Mouse (Mus musculus): ENCODE measurements around the gene Prkcq. TPM values are rescaled to one million over a fixed set of nuclear protein-coding genes. Genes with fewer than 3 reads are reported as not detected.

Gene Prkcq
- polyA plus RNA-seq, 1 experiment from 2014 or later: 1.1 TPM

DNA sequence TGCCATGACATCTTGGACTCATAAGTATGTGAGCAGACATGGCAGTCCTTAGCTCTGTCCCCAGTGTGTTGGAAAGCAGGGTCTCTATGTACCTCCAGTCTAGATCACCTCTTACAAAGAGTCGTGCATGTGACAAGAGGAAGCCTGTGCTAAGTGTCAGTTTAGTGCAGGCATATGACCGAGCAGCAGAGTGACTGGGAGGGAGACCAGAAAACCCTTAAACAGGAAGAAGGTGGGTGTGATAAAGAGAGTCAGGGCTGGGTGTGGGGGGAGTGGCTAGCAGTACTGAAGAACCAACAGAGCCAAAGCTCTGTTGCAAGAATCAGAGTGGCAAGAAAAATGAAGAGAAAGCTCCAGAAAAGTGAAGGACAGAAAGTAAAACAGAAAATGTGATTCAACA is 15.3 kb downstream of the Prkcq start:
- H3K9me3 ChIP-seq (replicated peaks): no peaks in the 10 kb centered on the region
- no peaks in the 10 kb centered on the region for H3K36me3 ChIP-seq
- no peak overlapping the region for H3K4me3 ChIP-seq
- H3K27me3 ChIP-seq (replicated peaks): no peaks in the 10 kb centered on the region
- no peak overlapping the region for H3K27ac ChIP-seq (ENCODE audit: poor library complexity, severe bottlenecking)
- ATAC-seq (ENCODE audit: insufficient number of reproducible peaks, low FRiP score): no peak
- no peak overlapping the region for H3K9ac ChIP-seq
- H3K4me2 ChIP-seq: no peak overlapping the region
- no peaks in the 10 kb centered on the region for H3K4me1 ChIP-seq (replicated peaks)
- WGBS: 28% methylated on average over 2 of the region's 2 CpGs

GRCm38 (mm10) chr2:11188279-11188678 is 16.4 kb downstream of the Prkcq start:
- WGBS: 74% methylated on average over 1 of the region's 1 CpGs
- no peak overlapping the region for H3K27ac ChIP-seq (ENCODE audit: poor library complexity, severe bottlenecking)
- ATAC-seq (ENCODE audit: insufficient number of reproducible peaks, low FRiP score): no peak

GRCm38 (mm10) chr2:11189150-11189767 is 17.4 kb downstream of the Prkcq start:
- 81% methylated on average over 4 of the region's 4 CpGs for WGBS
- no peak overlapping the region for H3K9ac ChIP-seq
- no peaks in the 10 kb centered on the region for H3K9me3 ChIP-seq (replicated peaks)
- no peaks in the 10 kb centered on the region for H3K36me3 ChIP-seq
- H3K4me1 ChIP-seq (replicated peaks): no peaks in the 10 kb centered on the region
- H3K27ac ChIP-seq (ENCODE audit: poor library complexity, severe bottlenecking): no peak overlapping the region
- H3K4me2 ChIP-seq: no peak overlapping the region
- no peak overlapping the region for H3K4me3 ChIP-seq
- no peak for ATAC-seq (ENCODE audit: insufficient number of reproducible peaks, low FRiP score)
- H3K27me3 ChIP-seq (replicated peaks): no peaks in the 10 kb centered on the region

More at GRCm38 (mm10) chr2:11188279-11188678, 16.4 kb downstream of the Prkcq start:
- H3K27me3 ChIP-seq (replicated peaks): no peaks in the 10 kb centered on the region
- H3K4me3 ChIP-seq: no peak overlapping the region
- no peaks in the 10 kb centered on the region for H3K36me3 ChIP-seq
- no peaks in the 10 kb centered on the region for H3K4me1 ChIP-seq (replicated peaks)
- no peak overlapping the region for H3K4me2 ChIP-seq
- H3K9me3 ChIP-seq (replicated peaks): no peaks in the 10 kb centered on the region
- no peak overlapping the region for H3K9ac ChIP-seq

GRCm38 (mm10) chr2:11192281-11193098 is 20.6 kb downstream of the Prkcq start:
- Histone ChIP-seq H3K4me2 (no peak overlapping the region), H3K27ac (ENCODE audit: poor library complexity, severe bottlenecking) (no peak overlapping the region), H3K4me1 (replicated peaks) (no peaks in the 10 kb centered on the region), H3K9ac (no peak overlapping the region), H3K27me3 (replicated peaks) (no peaks in the 10 kb centered on the region), H3K36me3 (no peaks in the 10 kb centered on the region), H3K9me3 (replicated peaks) (no peaks in the 10 kb centered on the region), H3K4me3 (no peak overlapping the region)
- 66% methylated on average over 12 of the region's 12 CpGs for WGBS
- no peak for ATAC-seq (ENCODE audit: insufficient number of reproducible peaks, low FRiP score)

- no peak overlapping the region for H3K27ac ChIP-seq (ENCODE audit: poor library complexity, severe bottlenecking)
- no peaks in the 10 kb centered on the region for H3K9me3 ChIP-seq (replicated peaks)
- H3K27me3 ChIP-seq (replicated peaks): no peaks in the 10 kb centered on the region
- 65% methylated on average over 6 of the region's 6 CpGs for WGBS
- no peaks in the 10 kb centered on the region for H3K36me3 ChIP-seq
- no peak overlapping the region for H3K4me3 ChIP-seq
- H3K4me2 ChIP-seq: no peak overlapping the region
- no peaks in the 10 kb centered on the region for H3K4me1 ChIP-seq (replicated peaks)
- no peak for ATAC-seq (ENCODE audit: insufficient number of reproducible peaks, low FRiP score)
- no peak overlapping the region for H3K9ac ChIP-seq
Measured at GRCm38 (mm10) chr2:11193099-11193618, 21.3 kb downstream of the Prkcq start.

DNA sequence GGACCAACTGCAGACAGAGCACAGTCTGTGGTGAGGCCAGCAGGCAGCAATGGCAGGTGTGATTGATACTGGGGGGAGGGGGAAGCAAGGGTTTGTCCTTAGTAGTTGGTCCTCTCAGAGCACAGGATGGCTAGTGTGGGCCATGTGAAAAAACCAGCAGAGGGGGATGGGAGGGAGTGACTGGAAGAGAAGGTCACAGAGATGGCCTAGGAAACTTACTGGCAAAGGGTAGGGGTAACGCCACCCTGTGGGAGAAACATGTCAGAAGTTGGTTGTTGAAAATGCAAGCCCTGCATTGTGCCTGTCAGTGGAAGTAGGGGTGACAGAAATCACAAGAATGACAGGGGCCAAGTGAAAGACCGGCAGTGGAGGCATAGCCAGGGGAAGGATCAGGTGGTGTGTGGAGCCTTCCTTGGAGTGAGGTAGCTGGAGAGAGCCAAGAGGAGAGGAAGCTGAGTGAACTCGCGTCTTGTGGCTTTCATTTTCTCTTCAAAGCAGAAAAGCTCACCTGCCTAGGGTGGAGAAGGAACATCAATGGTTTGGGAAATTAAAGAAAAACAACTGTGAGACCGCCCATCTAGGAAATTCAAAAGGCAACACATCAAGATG is 22.9 kb downstream of the Prkcq start:
- H3K4me3 ChIP-seq: no peak overlapping the region
- no peak overlapping the region for H3K9ac ChIP-seq
- H3K9me3 ChIP-seq (replicated peaks): no peaks in the 10 kb centered on the region
- ATAC-seq (ENCODE audit: insufficient number of reproducible peaks, low FRiP score): no peak
- H3K4me1 ChIP-seq (replicated peaks): no peaks in the 10 kb centered on the region
- H3K36me3 ChIP-seq: no peaks in the 10 kb centered on the region
- H3K4me2 ChIP-seq: no peak overlapping the region
- H3K27me3 ChIP-seq (replicated peaks): no peaks in the 10 kb centered on the region
- H3K27ac ChIP-seq (ENCODE audit: poor library complexity, severe bottlenecking): no peak overlapping the region
- WGBS: 67% methylated on average over 5 of the region's 5 CpGs

GRCm38 (mm10) chr2:11196071-11196470 is 24.2 kb downstream of the Prkcq start:
- Histone ChIP-seq H3K27ac (ENCODE audit: poor library complexity, severe bottlenecking) (no peak overlapping the region), H3K4me1 (replicated peaks) (no peaks in the 10 kb centered on the region), H3K4me3 (no peak overlapping the region), H3K36me3 (no peaks in the 10 kb centered on the region), H3K4me2 (no peak overlapping the region), H3K27me3 (replicated peaks) (no peaks in the 10 kb centered on the region), H3K9me3 (replicated peaks) (no peaks in the 10 kb centered on the region), H3K9ac (no peak overlapping the region)
- no peak for ATAC-seq (ENCODE audit: insufficient number of reproducible peaks, low FRiP score)
- WGBS: 68% methylated on average over 2 of the region's 2 CpGs

DNA sequence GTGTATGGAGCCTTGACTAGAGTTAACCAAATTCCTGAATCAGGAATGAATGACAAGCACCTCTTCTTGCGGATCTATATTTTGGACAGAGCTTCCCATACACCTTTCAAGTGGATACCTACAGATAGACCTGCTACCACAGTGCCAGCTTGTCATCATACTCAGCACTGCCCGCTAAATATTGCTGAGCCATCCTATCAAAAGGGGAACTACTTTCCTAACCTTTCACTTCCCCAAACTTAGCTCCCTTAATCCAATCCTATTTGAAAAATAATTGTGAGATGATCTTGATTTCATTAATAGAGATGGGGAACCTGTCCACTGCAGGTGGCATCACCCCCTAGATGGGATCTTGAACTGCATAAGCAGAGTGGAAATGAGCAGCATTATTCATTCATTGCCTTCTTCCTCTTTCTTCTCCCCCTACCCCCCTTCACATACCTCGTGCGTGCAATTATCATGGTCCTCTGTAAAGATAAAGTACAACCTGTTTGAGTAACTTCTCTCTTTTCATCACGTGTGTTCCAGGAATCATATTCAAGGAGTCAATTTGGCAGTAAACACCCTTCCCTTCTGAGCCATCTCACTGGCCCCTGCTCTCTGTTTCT is 25.1 kb downstream of the Prkcq start:
- 71% methylated on average over 5 of the region's 5 CpGs for WGBS
- H3K9me3 ChIP-seq (replicated peaks): no peaks in the 10 kb centered on the region
- no peaks in the 10 kb centered on the region for H3K4me1 ChIP-seq (replicated peaks)
- H3K27ac ChIP-seq (ENCODE audit: poor library complexity, severe bottlenecking): no peak overlapping the region
- no peak overlapping the region for H3K4me2 ChIP-seq
- H3K36me3 ChIP-seq: no peaks in the 10 kb centered on the region
- no peak for ATAC-seq (ENCODE audit: insufficient number of reproducible peaks, low FRiP score)
- no peaks in the 10 kb centered on the region for H3K27me3 ChIP-seq (replicated peaks)
- H3K9ac ChIP-seq: no peak overlapping the region
- H3K4me3 ChIP-seq: no peak overlapping the region

- 57% methylated on average over 5 of the region's 5 CpGs for WGBS
- no peak for ATAC-seq (ENCODE audit: insufficient number of reproducible peaks, low FRiP score)
- Histone ChIP-seq H3K4me2 (no peak overlapping the region), H3K27me3 (replicated peaks) (no peaks in the 10 kb centered on the region), H3K4me3 (no peak overlapping the region), H3K4me1 (replicated peaks) (no peaks in the 10 kb centered on the region), H3K27ac (ENCODE audit: poor library complexity, severe bottlenecking) (no peak overlapping the region), H3K9me3 (replicated peaks) (peaks cover 4% of the 10 kb centered on the region; the same call in 1 of the 2 replicates), H3K9ac (no peak overlapping the region), H3K36me3 (no peaks in the 10 kb centered on the region)
Measured at GRCm38 (mm10) chr2:11199624-11200023, 27.7 kb downstream of the Prkcq start.

DNA sequence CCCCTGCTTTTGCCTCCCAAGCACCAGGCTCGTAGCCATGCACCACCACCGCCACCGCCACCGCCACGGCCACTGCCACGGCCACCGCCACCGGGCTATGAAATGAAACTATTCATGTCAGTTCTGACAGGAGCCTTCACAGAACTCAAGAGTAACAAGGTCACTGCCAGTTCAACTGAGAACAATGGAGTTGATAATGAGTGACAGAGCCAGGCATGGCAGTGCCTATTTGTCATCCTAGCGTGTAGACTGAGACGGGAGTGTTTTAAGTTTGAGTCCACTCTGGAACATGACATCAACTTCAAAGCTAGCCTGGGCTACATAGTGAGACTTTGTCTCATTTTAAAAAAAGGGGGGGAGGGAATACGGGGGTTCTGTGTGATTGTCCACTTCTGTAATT is 30.9 kb downstream of the Prkcq start:
- ATAC-seq (ENCODE audit: insufficient number of reproducible peaks, low FRiP score): no peak
- Histone ChIP-seq H3K27ac (ENCODE audit: poor library complexity, severe bottlenecking) (no peak overlapping the region), H3K4me1 (replicated peaks) (no peaks in the 10 kb centered on the region), H3K27me3 (replicated peaks) (no peaks in the 10 kb centered on the region), H3K4me2 (no peak overlapping the region), H3K9me3 (replicated peaks) (peaks cover 4% of the 10 kb centered on the region; the same call in 1 of the 2 replicates), H3K9ac (no peak overlapping the region), H3K4me3 (no peak overlapping the region), H3K36me3 (no peaks in the 10 kb centered on the region)
- WGBS: 82% methylated on average over 11 of the region's 11 CpGs

DNA sequence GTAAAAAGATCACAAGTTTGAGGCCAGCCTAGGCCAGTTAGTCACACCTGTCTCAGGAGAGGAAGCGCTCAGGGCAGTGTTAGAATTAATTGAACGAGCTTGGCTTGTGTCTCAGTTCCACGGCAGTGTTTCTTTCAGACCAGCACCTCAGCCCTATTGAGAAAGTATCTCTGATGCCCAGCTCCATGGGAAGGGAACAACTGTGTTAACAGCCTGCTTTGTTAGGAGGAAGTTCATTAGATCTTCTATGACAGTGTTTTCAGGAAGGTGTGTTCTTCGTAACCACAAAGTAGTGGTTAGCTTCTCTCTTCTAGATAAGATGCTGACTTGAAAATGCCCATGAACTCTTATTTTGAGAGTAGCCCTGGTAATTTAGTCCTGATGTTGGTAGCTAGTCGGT is 31.4 kb downstream of the Prkcq start:
- Histone ChIP-seq H3K4me1 (replicated peaks) (no peaks in the 10 kb centered on the region), H3K9me3 (replicated peaks) (peaks cover 4% of the 10 kb centered on the region; the same call in 1 of the 2 replicates), H3K27me3 (replicated peaks) (no peaks in the 10 kb centered on the region), H3K4me3 (no peak overlapping the region), H3K9ac (no peak overlapping the region), H3K36me3 (no peaks in the 10 kb centered on the region), H3K4me2 (no peak overlapping the region), H3K27ac (ENCODE audit: poor library complexity, severe bottlenecking) (no peak overlapping the region)
- ATAC-seq (ENCODE audit: insufficient number of reproducible peaks, low FRiP score): no peak
- WGBS: 66% methylated on average over 5 of the region's 5 CpGs
